Mouse (Mus musculus) ES-Bruce4 (cell line): ENCODE measurements at regions not wholly inside any gene's neighbourhood (a gene's known extent, or its start where the extent isn't known, plus 50 kb on each side); places are given as distances from the start of the nearest gene placed in this dataset.

ENCODE experiments used
- CTCF ChIP-seq: IDR thresholded peaks from one replicate; pipeline ENCODE4 v1.8.1; 2011; ENCODE audit warnings: low read depth, low read length
- POLR2A ChIP-seq: IDR thresholded peaks from one replicate; pipeline ENCODE4 v1.8.1; 2011; ENCODE audit warnings: low read length; ENCODE audit not compliant: insufficient read depth

DNA sequence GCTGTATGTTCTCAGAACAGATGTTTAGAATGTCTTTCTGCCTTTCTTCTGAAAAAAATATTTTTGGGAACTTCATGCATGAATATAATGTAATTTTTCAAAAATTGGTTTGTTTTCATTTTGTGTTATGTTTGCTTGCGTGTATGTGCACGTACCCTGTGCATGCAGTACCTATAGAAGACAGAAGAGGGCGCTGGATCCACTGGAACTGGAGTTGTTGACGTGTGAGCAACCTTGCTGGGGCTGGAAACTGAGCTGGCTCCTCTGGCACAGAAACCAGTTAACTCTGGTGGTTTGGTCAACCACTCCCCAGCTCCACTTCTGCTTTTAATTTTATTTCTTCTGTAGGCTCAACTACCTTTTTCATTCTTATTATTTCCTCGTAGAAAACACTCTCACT lies 702.0 kb upstream of the Tmpo start:
- TF ChIP-seq CTCF: peak; percentile 76
- no peak for TF ChIP-seq POLR2A
